Mouse (Mus musculus): ENCODE data around the gene Pnp2. TPM values are rescaled to one million over a fixed set of nuclear protein-coding genes. Genes with fewer than 3 reads are reported as not detected.

The Pnp2 gene
- polyA plus RNA-seq, 1 experiment from 2014 or later: 0.50 TPM

- WGBS: 94% methylated on average over 2 of the region's 2 CpGs
- no peak overlapping the region for H3K9ac ChIP-seq
- H3K4me2 ChIP-seq (replicated peaks): no peak overlapping the region
- no peaks in the 10 kb centered on the region for H3K27me3 ChIP-seq
- no peaks in the 10 kb centered on the region for H3K36me3 ChIP-seq
- ATAC-seq (ENCODE audit: low FRiP score): no peak
- H3K4me1 ChIP-seq: no peaks in the 10 kb centered on the region
- H3K4me3 ChIP-seq: no peak overlapping the region
- H3K9me3 ChIP-seq (replicated peaks): no peaks in the 10 kb centered on the region
- no peak overlapping the region for H3K27ac ChIP-seq
Observed at GRCm38 (mm10) chr14:50987668-50988067, 31.9 kb downstream of the Pnp2 start.

DNA sequence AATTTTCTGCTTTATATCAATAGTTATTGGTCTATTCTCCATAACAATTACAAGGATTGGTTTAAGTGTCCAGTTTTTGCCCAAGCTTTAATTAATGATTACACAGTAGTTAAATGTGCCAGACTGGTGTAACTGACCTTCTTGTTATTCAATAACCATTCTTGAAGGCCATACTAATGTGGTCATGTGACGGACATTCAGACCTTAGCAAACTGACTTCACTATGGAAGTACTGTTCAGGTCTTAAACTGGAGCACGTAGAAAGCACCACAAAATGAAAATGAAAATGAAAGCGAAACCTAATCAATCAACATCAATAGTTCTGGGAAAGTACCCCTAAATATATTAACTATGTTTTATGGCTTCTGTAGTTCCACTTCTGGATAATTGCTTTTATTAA, 35.2 kb downstream of the Pnp2 start:
- Histone ChIP-seq H3K27ac (no peak overlapping the region), H3K4me1 (no peaks in the 10 kb centered on the region), H3K4me3 (no peak overlapping the region), H3K9ac (no peak overlapping the region), H3K27me3 (no peaks in the 10 kb centered on the region), H3K36me3 (no peaks in the 10 kb centered on the region), H3K9me3 (replicated peaks) (no peaks in the 10 kb centered on the region), H3K4me2 (replicated peaks) (no peak overlapping the region)
- 85% methylated on average over 3 of the region's 3 CpGs for WGBS
- ATAC-seq (ENCODE audit: low FRiP score): no peak

DNA sequence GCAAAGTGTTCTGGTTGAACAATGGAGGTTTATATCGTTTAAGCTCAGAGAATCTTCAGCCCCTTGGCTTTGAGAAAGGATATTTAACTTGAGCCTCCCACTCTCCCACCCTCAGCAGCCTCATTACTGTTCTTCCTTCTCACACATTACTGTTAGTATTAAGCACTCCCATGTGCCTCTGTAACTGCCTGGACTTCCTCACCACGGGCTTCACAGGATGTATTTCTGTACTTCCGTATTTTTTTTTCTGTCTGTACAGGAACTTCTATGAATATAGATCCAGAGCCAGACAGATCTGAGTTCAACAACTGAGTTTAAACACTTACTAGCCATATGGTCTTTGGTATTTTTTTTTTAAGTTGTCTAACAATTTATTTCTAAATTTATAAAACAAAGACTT, 41.3 kb downstream of the Pnp2 start:
- WGBS: 82% methylated on average over 3 of the region's 3 CpGs
- H3K36me3 ChIP-seq: no peaks in the 10 kb centered on the region

GRCm38 (mm10) chr14:50997999-50998666, 42.3 kb downstream of the Pnp2 start:
- no peaks in the 10 kb centered on the region for H3K9me3 ChIP-seq (replicated peaks)
- no peak overlapping the region for H3K4me3 ChIP-seq
- ATAC-seq (ENCODE audit: low FRiP score): no peak
- no peak overlapping the region for H3K9ac ChIP-seq
- WGBS: 85% methylated on average over 2 of the region's 2 CpGs
- H3K4me1 ChIP-seq: no peaks in the 10 kb centered on the region
- H3K36me3 ChIP-seq: no peaks in the 10 kb centered on the region
- H3K27ac ChIP-seq: no peak overlapping the region
- no peak overlapping the region for H3K4me2 ChIP-seq (replicated peaks)
- no peaks in the 10 kb centered on the region for H3K27me3 ChIP-seq

More for the DNA sequence above, 41.3 kb downstream of the Pnp2 start:
- Histone ChIP-seq H3K4me3 (no peak overlapping the region), H3K27ac (no peak overlapping the region), H3K27me3 (no peaks in the 10 kb centered on the region), H3K9ac (no peak overlapping the region), H3K9me3 (replicated peaks) (no peaks in the 10 kb centered on the region), H3K4me1 (no peaks in the 10 kb centered on the region), H3K4me2 (replicated peaks) (no peak overlapping the region)
- ATAC-seq (ENCODE audit: low FRiP score): no peak

GRCm38 (mm10) chr14:51007152-51007801, 51.5 kb downstream of the Pnp2 start, which contains the start of gene Rnase10:
Gene Rnase10, plus strand, starts transcription at chr14:51007751.
- H3K9me3 ChIP-seq (replicated peaks): no peaks in the 10 kb centered on the region
- H3K27me3 ChIP-seq: no peaks in the 10 kb centered on the region
- H3K36me3 ChIP-seq: no peaks in the 10 kb centered on the region
- WGBS: 80% methylated on average over 8 of the region's 8 CpGs
- no peak for ATAC-seq (ENCODE audit: low FRiP score)
- H3K9ac ChIP-seq: no peak within 1 kb of the TSS
- no peak within 1 kb of the TSS for H3K4me2 ChIP-seq (replicated peaks)
- H3K27ac ChIP-seq: no peak within 1 kb of the TSS
- H3K4me3 ChIP-seq: no peak within 1 kb of the TSS
- no peaks in the 10 kb centered on the region for H3K4me1 ChIP-seq

GRCm38 (mm10) chr14:51007914-51008713, 52.3 kb downstream of the Pnp2 start:
- ATAC-seq (ENCODE audit: low FRiP score): no peak
- H3K4me3 ChIP-seq: no peak overlapping the region
- H3K4me2 ChIP-seq (replicated peaks): no peak overlapping the region
- H3K9ac ChIP-seq: no peak overlapping the region
- no peaks in the 10 kb centered on the region for H3K9me3 ChIP-seq (replicated peaks)
- H3K27ac ChIP-seq: no peak overlapping the region
- WGBS: 81% methylated on average over 13 of the region's 13 CpGs
- no peaks in the 10 kb centered on the region for H3K36me3 ChIP-seq
- H3K27me3 ChIP-seq: no peaks in the 10 kb centered on the region
- no peaks in the 10 kb centered on the region for H3K4me1 ChIP-seq

GRCm38 (mm10) chr14:51008781-51009180, 53.0 kb downstream of the Pnp2 start:
- no peaks in the 10 kb centered on the region for H3K27me3 ChIP-seq
- no peaks in the 10 kb centered on the region for H3K4me1 ChIP-seq
- WGBS: 92% methylated on average over 4 of the region's 4 CpGs
- no peaks in the 10 kb centered on the region for H3K9me3 ChIP-seq (replicated peaks)
- H3K4me3 ChIP-seq: no peak overlapping the region
- no peaks in the 10 kb centered on the region for H3K36me3 ChIP-seq
- H3K9ac ChIP-seq: no peak overlapping the region
- H3K27ac ChIP-seq: no peak overlapping the region
- ATAC-seq (ENCODE audit: low FRiP score): no peak
- H3K4me2 ChIP-seq (replicated peaks): no peak overlapping the region

DNA sequence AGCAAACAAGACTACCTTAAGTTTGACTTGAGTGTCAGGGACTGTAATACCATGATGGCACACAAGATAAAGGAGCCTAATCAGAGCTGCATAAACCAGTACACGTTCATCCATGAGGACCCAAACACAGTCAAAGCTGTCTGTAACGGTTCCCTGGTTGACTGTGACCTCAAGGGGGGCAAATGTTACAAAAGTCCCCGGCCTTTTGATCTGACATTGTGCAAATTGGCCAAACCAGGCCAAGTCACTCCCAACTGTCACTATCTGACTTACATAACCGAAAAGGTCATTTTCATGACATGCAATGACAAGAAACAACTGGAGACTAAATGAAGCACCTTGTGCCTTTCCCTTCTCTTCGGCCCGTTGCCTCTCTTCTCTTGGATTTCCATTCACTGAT, 53.8 kb downstream of the Pnp2 start:
- no peak overlapping the region for H3K4me2 ChIP-seq (replicated peaks)
- H3K9me3 ChIP-seq (replicated peaks): no peaks in the 10 kb centered on the region
- no peak for ATAC-seq (ENCODE audit: low FRiP score)
- no peak overlapping the region for H3K4me3 ChIP-seq
- no peaks in the 10 kb centered on the region for H3K4me1 ChIP-seq
- H3K9ac ChIP-seq: no peak overlapping the region
- no peaks in the 10 kb centered on the region for H3K36me3 ChIP-seq
- 86% methylated on average over 6 of the region's 6 CpGs for WGBS
- H3K27me3 ChIP-seq: no peaks in the 10 kb centered on the region
- H3K27ac ChIP-seq: no peak overlapping the region

Other genes with a start within 250 kb of the Pnp2 start
- gene Olfr748, start 248.6 kb upstream of the Pnp2 start, polyA plus RNA-seq (2016; fragmentation: Nextera tagmentation; extraction: Ambion mirVana): not detected in 2 replicates
- gene Olfr749, start 210.9 kb upstream of the Pnp2 start, polyA plus RNA-seq (2016; fragmentation: Nextera tagmentation; extraction: Ambion mirVana): not detected in 2 replicates
- 97.7 and 105 TPM in 2 replicates for gene Ttc5, start 170.5 kb upstream of the Pnp2 start, polyA plus RNA-seq (2016; fragmentation: Nextera tagmentation; extraction: Ambion mirVana)
- 0.46 TPM in 1 of 2 replicates, not detected in the other for gene Ccnb1ip1, start 148.3 kb upstream of the Pnp2 start, polyA plus RNA-seq (2016; fragmentation: Nextera tagmentation; extraction: Ambion mirVana)
- gene Parp2, start 148.2 kb upstream of the Pnp2 start, polyA plus RNA-seq (2016; fragmentation: Nextera tagmentation; extraction: Ambion mirVana): 50.8 and 50.9 TPM in 2 replicates
- gene Tep1, start 85.4 kb upstream of the Pnp2 start, polyA plus RNA-seq (2016; fragmentation: Nextera tagmentation; extraction: Ambion mirVana): 6.3 and 6.7 TPM in 2 replicates
- gene Klhl33, start 58.5 kb upstream of the Pnp2 start, polyA plus RNA-seq (2016; fragmentation: Nextera tagmentation; extraction: Ambion mirVana): 0.39 and 0.51 TPM in 2 replicates
- gene Osgep, start 31.1 kb upstream of the Pnp2 start, polyA plus RNA-seq (2016; fragmentation: Nextera tagmentation; extraction: Ambion mirVana): 108 and 122 TPM in 2 replicates
- 246 and 257 TPM in 2 replicates for gene Apex1, start 31.0 kb upstream of the Pnp2 start, polyA plus RNA-seq (2016; fragmentation: Nextera tagmentation; extraction: Ambion mirVana)
- gene Pip4p1, start 25.1 kb upstream of the Pnp2 start, polyA plus RNA-seq (2016; fragmentation: Nextera tagmentation; extraction: Ambion mirVana): 71.8 and 79.8 TPM in 2 replicates
- gene Pnp, start 24.9 kb upstream of the Pnp2 start, polyA plus RNA-seq (2016; fragmentation: Nextera tagmentation; extraction: Ambion mirVana): 38.2 and 39.5 TPM in 2 replicates
- not detected in 2 replicates for gene Gm49342, start 11.5 kb upstream of the Pnp2 start, polyA plus RNA-seq (2016; fragmentation: Nextera tagmentation; extraction: Ambion mirVana)
- gene Rnase10, start 51.8 kb downstream of the Pnp2 start, polyA plus RNA-seq (2016; fragmentation: Nextera tagmentation; extraction: Ambion mirVana): not detected in 2 replicates
- gene Rnase9, start 85.9 kb downstream of the Pnp2 start, polyA plus RNA-seq (2016; fragmentation: Nextera tagmentation; extraction: Ambion mirVana): not detected in 2 replicates
- not detected in 2 replicates for gene Rnase11, start 94.2 kb downstream of the Pnp2 start, polyA plus RNA-seq (2016; fragmentation: Nextera tagmentation; extraction: Ambion mirVana)
- gene Rnase12, start 101.7 kb downstream of the Pnp2 start, polyA plus RNA-seq (2016; fragmentation: Nextera tagmentation; extraction: Ambion mirVana): not detected in 2 replicates
- gene Olfr750, start 118.4 kb downstream of the Pnp2 start, polyA plus RNA-seq (2016; fragmentation: Nextera tagmentation; extraction: Ambion mirVana): not detected in 2 replicates
- gene Rnase4, start 135.1 kb downstream of the Pnp2 start, polyA plus RNA-seq (2016; fragmentation: Nextera tagmentation; extraction: Ambion mirVana): 17.8 and 18.7 TPM in 2 replicates
- gene Ang, start 135.2 kb downstream of the Pnp2 start, polyA plus RNA-seq (2016; fragmentation: Nextera tagmentation; extraction: Ambion mirVana): 3.7 and 4.4 TPM in 2 replicates
- not detected in 2 replicates for gene Eddm3b, start 158.4 kb downstream of the Pnp2 start, polyA plus RNA-seq (2016; fragmentation: Nextera tagmentation; extraction: Ambion mirVana)
- gene Rnase6, start 167.9 kb downstream of the Pnp2 start, polyA plus RNA-seq (2016; fragmentation: Nextera tagmentation; extraction: Ambion mirVana): 0.46 TPM in 1 of 2 replicates, not detected in the other
- 0.72 TPM in 1 of 2 replicates, not detected in the other for gene Rnase1, start 190.8 kb downstream of the Pnp2 start, polyA plus RNA-seq (2016; fragmentation: Nextera tagmentation; extraction: Ambion mirVana)
- not detected in 2 replicates for gene Rnase2b, start 206.3 kb downstream of the Pnp2 start, polyA plus RNA-seq (2016; fragmentation: Nextera tagmentation; extraction: Ambion mirVana)
- not detected in 2 replicates for gene Ang2, start 243.2 kb downstream of the Pnp2 start, polyA plus RNA-seq (2016; fragmentation: Nextera tagmentation; extraction: Ambion mirVana)
- not detected in 2 replicates for gene Ear14, start 247.4 kb downstream of the Pnp2 start, polyA plus RNA-seq (2016; fragmentation: Nextera tagmentation; extraction: Ambion mirVana)

Measured in hindbrain, embryonic 12.5 days (tissue).